Mouse (Mus musculus) lung, adult 2 months (tissue): ENCODE results near the gene Btg3. TPM values are rescaled to one million over a fixed set of nuclear protein-coding genes. Genes with fewer than 3 reads are reported as not detected.
A peak's percentile ranks its signal among the peaks of the same experiment; 100 is the strongest.

Source experiments
- DNase-seq: peaks from one replicate; pipeline ENCODE4 v3.0.0; 2022
- H3K4me1 ChIP-seq: fragments of 200-500 bp; 2 replicates; pipeline ENCODE4 v1.6.1; 2011; ENCODE audit warnings: low read length; ENCODE audit not compliant: control insufficient read depth, insufficient read depth
- H3K4me3 ChIP-seq: fragments of 200-500 bp; replicated peaks from 2 replicates; pipeline ENCODE3; 2011; ENCODE audit warnings: low read depth, mild to moderate bottlenecking, control low read depth, low read length; ENCODE audit errors: extremely low read depth
- CTCF ChIP-seq: fragments of 200-500 bp; IDR thresholded peaks from 2 replicates; pipeline ENCODE4 v1.5.1; 2011; ENCODE audit warnings: mild to moderate bottlenecking, low read length, control low read depth; ENCODE audit not compliant: insufficient read depth
- POLR2A ChIP-seq: fragments of 200-500 bp; IDR thresholded peaks from 2 replicates; pipeline ENCODE4 v1.6.1; 2011; ENCODE audit warnings: low read depth, mild to moderate bottlenecking, control low read depth, low read length, borderline replicate concordance; ENCODE audit errors: extremely low read depth
- WGBS: fragments of 180-500 bp; shearing (Covaris S2); methylation state at CpG from one replicate; pipeline ENCODE4 v1.1.7; 2018; 5-methylcytosine and 5-hydroxymethylcytosine counted together
- polyA plus RNA-seq: library from polyadenylated mRNA; depleted of rRNA; stranded (reverse); fragments of >200 nt; gene quantifications from 2 replicates; pipeline ENCODE4 v1.2.3, GENCODE M21; 2012; rRNA removed

Gene Btg3
- 8.5 and 10.3 TPM in 2 replicates for polyA plus RNA-seq

DNA sequence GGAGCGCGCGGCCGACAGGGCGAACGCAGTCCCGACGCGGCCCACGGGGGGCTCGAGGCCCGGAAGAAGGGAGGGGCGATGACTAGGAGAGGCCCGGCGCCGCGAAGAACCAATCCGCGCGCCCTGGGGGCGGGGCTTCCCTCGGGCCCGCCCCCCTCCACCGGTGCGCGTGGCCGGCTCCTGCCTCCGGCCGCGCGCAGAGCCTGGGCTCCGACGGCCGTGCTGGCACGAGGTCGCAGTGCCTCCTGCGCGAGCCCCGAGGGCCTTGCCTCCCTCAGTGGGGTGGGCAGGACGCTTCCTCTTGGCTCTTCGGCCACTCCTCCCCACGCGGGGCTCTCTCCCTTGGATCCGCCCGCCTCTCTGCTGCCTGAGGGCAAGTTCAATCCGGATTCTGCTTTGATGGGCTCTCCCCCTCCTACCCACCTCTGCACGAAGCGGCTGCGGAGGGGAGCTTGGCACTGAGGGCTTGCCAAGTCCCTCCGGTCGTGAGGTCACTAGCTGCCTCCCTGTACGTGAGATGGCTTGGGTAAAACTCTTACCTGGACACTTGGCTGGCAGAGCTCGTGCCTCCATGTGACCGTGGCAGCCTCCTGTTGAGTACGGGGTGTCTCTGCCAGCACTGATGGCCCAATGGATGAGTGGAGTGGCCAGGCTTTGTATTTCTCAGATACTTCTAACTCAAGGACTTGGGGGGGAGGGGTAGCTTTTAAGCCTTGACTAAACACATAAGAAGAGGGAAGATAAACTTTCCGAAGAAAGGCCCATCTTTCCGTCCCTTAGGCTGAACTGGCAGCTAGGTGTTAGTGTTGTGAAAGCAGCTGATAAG is at the start of gene Btg3:
Gene Btg3 (minus strand): TSS at position 448 of the 826 bp plus-strand sequence.
- WGBS, result 3% methylated on average over 55 of the region's 57 CpGs
- peaks cover 16% of the 10 kb centered on the region for H3K4me1 ChIP-seq
- DNase-seq, result peak; percentile 86
- TF ChIP-seq POLR2A, result peak; percentile 62; the same call in 1 of the 2 replicates
- TF ChIP-seq CTCF, result no peak
- peak within 1 kb of the TSS; percentile 90 for H3K4me3 ChIP-seq

- 56% methylated on average over 10 of the region's 10 CpGs for WGBS
- DNase-seq, result no peak
- TF ChIP-seq POLR2A (no peak), CTCF (no peak)
- H3K4me3 ChIP-seq, result no peak overlapping the region
- H3K4me1 ChIP-seq, result no peaks in the 10 kb centered on the region
Measured at GRCm38 (mm10) chr16:78417733-78418132, 40.7 kb upstream of the Btg3 start.

DNA sequence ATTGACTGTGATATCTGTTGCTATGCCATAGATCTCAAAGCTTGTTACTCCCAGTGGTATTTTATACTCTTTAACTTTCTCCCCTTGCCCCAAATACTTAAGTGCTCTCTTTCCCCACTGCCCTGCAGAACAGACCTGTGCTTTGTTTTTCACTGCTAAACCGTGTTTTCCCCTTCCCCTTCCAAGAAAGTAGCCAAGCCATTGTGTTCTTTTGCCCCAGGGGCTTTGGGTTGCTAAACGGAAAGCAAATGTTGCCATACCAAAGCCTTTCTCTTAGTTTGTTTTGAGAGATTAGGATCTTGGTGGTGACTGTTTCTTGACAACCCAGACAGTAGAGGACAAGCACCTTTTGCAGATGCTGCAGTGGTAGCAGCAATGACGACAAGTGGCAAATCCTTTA is 39.5 kb upstream of the Btg3 start:
- no peak overlapping the region for H3K4me3 ChIP-seq
- WGBS, result 12% methylated on average over 3 of the region's 3 CpGs

DNA sequence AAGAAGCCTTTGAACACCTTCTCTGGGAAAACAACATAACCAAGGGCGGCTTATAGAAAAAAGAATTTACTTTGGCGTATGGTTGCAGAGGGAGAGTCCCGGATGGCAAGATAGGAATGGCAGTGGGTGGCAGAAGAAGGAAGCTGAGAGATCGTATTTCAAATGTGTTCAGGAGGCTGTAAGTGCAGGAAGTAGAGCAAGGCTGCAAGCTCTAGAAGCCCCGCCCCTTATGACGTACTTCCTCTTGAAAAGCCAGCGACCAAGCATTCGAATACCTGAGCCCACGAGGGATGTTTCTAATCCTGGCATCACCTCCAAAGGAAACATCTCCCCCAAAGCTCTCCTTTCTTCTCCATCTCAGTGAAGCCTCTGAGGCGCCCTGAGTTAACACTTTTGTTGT is 33.0 kb upstream of the Btg3 start:
- Histone ChIP-seq H3K4me1 (no peaks in the 10 kb centered on the region), H3K4me3 (no peak overlapping the region)
- 80% methylated on average over 10 of the region's 10 CpGs for WGBS
- TF ChIP-seq POLR2A, result no peak
- TF ChIP-seq CTCF, result no peak
- DNase-seq, result no peak

More for the DNA sequence above, 39.5 kb upstream of the Btg3 start:
- DNase-seq, result no peak
- no peaks in the 10 kb centered on the region for H3K4me1 ChIP-seq
- no peak for TF ChIP-seq POLR2A
- no peak for TF ChIP-seq CTCF

DNA sequence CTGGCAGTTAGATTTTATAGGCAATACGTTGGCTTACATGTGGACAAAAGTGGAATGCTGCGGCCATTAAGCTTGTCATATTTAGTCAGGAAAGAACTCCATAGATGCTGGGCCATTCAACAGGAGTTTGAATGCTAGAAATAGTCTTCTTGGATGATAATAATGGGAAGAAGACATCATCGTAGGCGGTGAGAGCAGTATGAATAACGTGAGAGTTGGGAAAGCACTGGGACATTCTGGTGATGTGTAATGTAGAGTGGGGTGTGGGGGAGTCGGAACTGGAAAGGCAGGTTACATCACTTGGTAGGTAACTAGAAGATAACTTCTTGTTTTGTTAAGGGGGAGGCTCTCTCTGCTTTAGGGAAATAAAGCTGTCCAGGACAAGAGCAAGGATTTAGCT is 30.9 kb upstream of the Btg3 start:
- TF ChIP-seq CTCF (no peak), POLR2A (no peak)
- H3K4me3 ChIP-seq, result no peak overlapping the region
- H3K4me1 ChIP-seq, result no peaks in the 10 kb centered on the region
- 88% methylated on average over 6 of the region's 6 CpGs for whole genome bisulfite sequencing
- DNase-seq, result no peak

DNA sequence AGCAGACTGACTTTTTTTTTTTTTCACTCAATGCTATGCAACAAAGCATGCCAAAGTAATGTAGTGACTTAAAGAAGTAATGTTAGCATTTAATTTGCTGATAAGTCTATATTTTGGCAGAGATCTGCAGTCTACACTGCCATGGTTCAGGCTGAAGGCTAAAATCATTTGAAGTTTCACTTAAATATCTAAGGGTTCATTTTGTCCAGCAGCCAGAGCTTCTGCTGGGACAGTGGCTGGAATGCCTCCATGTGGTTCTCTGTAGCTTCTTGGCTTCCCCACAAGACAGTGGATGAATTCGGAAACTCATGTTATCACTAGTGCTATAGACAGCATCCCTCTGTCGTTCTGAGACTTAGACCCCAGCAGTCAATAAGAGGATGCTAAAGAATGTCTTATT is 29.7 kb upstream of the Btg3 start:
- no peak for DNase-seq
- Histone ChIP-seq H3K4me3 (no peak overlapping the region), H3K4me1 (no peaks in the 10 kb centered on the region)
- TF ChIP-seq POLR2A (no peak), CTCF (no peak)
- WGBS, result 57% methylated on average over 2 of the region's 2 CpGs

DNA sequence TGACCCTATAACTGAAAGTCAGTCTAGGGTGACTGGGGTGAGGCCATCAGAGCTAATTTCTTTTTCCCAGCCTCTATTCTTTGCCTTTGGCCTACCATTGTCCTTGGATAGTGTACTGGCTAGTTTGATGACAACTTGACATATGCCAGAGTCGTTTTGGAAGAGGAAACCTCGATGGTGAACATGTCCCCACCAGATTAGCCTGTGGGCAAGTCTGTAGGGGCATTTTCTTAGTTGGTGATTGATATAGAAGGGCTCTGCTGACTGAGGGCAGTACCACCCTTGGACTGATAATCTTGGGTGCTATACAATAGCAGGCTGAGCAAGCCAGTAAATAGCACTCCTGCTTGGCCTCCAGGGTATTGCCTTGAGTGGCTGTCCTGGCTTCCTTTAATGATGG is 25.3 kb upstream of the Btg3 start:
- no peak for DNase-seq
- TF ChIP-seq CTCF (no peak), POLR2A (no peak)
- H3K4me1 ChIP-seq, result no peaks in the 10 kb centered on the region
- no peak overlapping the region for H3K4me3 ChIP-seq
- WGBS, result 42% methylated on average over 2 of the region's 2 CpGs

- WGBS, result 92% methylated on average over 3 of the region's 3 CpGs
- no peak for DNase-seq
- H3K4me1 ChIP-seq, result no peaks in the 10 kb centered on the region
- H3K4me3 ChIP-seq, result no peak overlapping the region
- TF ChIP-seq CTCF (no peak), POLR2A (no peak)
Measured at GRCm38 (mm10) chr16:78399423-78399822, 22.4 kb upstream of the Btg3 start.

GRCm38 (mm10) chr16:78398734-78399133 is 21.7 kb upstream of the Btg3 start:
- WGBS, result 77% methylated on average over 6 of the region's 6 CpGs
- DNase-seq, result no peak
- H3K4me1 ChIP-seq, result no peaks in the 10 kb centered on the region
- no peak for TF ChIP-seq CTCF
- TF ChIP-seq POLR2A, result no peak
- no peak overlapping the region for H3K4me3 ChIP-seq

DNA sequence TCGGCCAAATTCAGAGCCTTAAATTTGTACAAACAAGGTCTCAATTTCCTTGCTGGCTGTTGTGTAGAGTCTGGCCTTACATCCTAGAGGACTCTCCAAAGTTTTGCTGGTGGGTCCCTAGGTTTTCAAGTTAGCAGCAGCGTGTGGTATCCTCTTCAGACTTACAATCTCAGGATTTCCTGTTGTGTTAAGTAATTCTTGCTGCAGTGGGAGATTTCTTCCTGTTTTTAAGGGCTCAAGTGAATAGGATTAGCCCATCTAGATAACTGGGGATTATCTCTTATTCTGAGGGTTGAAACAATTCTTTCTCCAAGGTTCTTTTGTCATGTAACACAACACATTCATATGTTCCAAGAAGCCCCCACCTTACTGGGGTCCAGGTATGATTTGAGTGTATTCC is 14.4 kb upstream of the Btg3 start:
- 47% methylated on average over 2 of the region's 2 CpGs for WGBS
- Histone ChIP-seq H3K4me1 (peaks cover 5% of the 10 kb centered on the region; the same call in 1 of the 2 replicates), H3K4me3 (no peak overlapping the region)
- no peak for DNase-seq
- TF ChIP-seq POLR2A (no peak), CTCF (no peak)
